ENCODE assay signal across 12 mouse cellular contexts in genomic region chr17:7262056-7262455, GRCm38 (mm10).
DNase-seq lines count a peak whose midpoint lies in the region; ATAC-seq lines count a peak whose summit lies in the region.
"Had no signal": no experiment of that assay in that cellular context is flagged by ENCODE, and none has a peak within 500 bp of the region (broad histone marks: within the 10 kb centered on the region; RNA-seq: fewer than 3 reads in every experiment).

No protein-coding gene starts in this region.

- no peak overlapping the region for H3K4me2 ChIP-seq in heart, embryonic 11.5 days
- H3K4me2 ChIP-seq in embryonic facial prominence, embryonic 13.5 days, result no peak overlapping the region
- H3K4me2 ChIP-seq: midbrain, embryonic 15.5 days had no signal

- no peak overlapping the region; the same call in 1 of the 2 replicates for H3K9ac ChIP-seq in heart, embryonic 11.5 days (ENCODE audit: low read depth, low read length)
- H3K9ac ChIP-seq in embryonic facial prominence, embryonic 13.5 days, result no peak overlapping the region
- H3K9ac ChIP-seq: midbrain, embryonic 15.5 days had no signal

- peak; percentile 48 for ATAC-seq in heart, embryonic 11.5 days (replicated peaks; ENCODE audit: insufficient number of reproducible peaks, low FRiP score, low TSS enrichment)
- ATAC-seq in embryonic facial prominence, embryonic 13.5 days (ENCODE audit: insufficient number of reproducible peaks, insufficient read depth, low FRiP score, low TSS enrichment, low read depth), result no peak
- ATAC-seq: midbrain, embryonic 15.5 days had no signal

- peak overlapping the region; percentile 38; the same call in 1 of the 2 replicates for H3K27ac ChIP-seq in heart, embryonic 11.5 days (ENCODE audit: low read depth, low read length)
- 0 out of 2 replicates have a peak overlapping the region, but pooled peaks have one; percentile 28 for H3K27ac ChIP-seq in embryonic facial prominence, embryonic 13.5 days
- H3K27ac ChIP-seq: midbrain, embryonic 15.5 days had no signal

- H3K27me3 ChIP-seq in heart, embryonic 11.5 days (ENCODE audit: control insufficient read depth, insufficient read depth, low read length), result no peaks in the 10 kb centered on the region
- H3K27me3 ChIP-seq in embryonic facial prominence, embryonic 13.5 days, result no peaks in the 10 kb centered on the region
- H3K27me3 ChIP-seq: midbrain, embryonic 15.5 days had no signal

- no peaks in the 10 kb centered on the region for H3K9me3 ChIP-seq in heart, embryonic 11.5 days (replicated peaks; ENCODE audit: control insufficient read depth, low read length)
- H3K9me3 ChIP-seq in embryonic facial prominence, embryonic 13.5 days, result no peaks in the 10 kb centered on the region
- H3K9me3 ChIP-seq: midbrain, embryonic 15.5 days had no signal

- H3K36me3 ChIP-seq in heart, embryonic 11.5 days (ENCODE audit: control insufficient read depth, insufficient read depth, low read length), result 0 out of 2 replicates have a peak, but pooled peaks cover 6% of the 10 kb centered on the region
- H3K36me3 ChIP-seq in embryonic facial prominence, embryonic 13.5 days, result 0 out of 2 replicates have a peak, but pooled peaks cover 5% of the 10 kb centered on the region
- H3K36me3 ChIP-seq: midbrain, embryonic 15.5 days had no signal

- peaks cover 61% of the 10 kb centered on the region for H3K4me1 ChIP-seq in heart, embryonic 11.5 days (ENCODE audit: control insufficient read depth, insufficient read depth, low read length)
- H3K4me1 ChIP-seq in embryonic facial prominence, embryonic 13.5 days, result peaks cover 16% of the 10 kb centered on the region

- DNase-seq in heart, postnatal 4 days, result no peak
- DNase-seq in kidney, postnatal 14 days, result peak; percentile 36
- no peak for DNase-seq in kidney, adult 18-20 months
- DNase-seq in mesoderm, embryonic 11.5 days (ENCODE audit: low read depth, low spot score), result peak; percentile 80
- DNase-seq in right cerebral cortex, adult 2 months (ENCODE audit: low spot score in 2 of 2), result no peak
- DNase-seq in spleen, adult 18-20 months, result no peak
- DNase-seq: adrenal gland, postnatal 25 days; cerebellum, adult 9-10 months; layer of hippocampus, postnatal 36 days had no signal

- 12% methylated on average over 10 of the region's 10 CpGs for WGBS in heart, embryonic 11.5 days (ENCODE audit: insufficient replicate concordance)
- WGBS in embryonic facial prominence, embryonic 13.5 days, result 15% methylated on average over 10 of the region's 10 CpGs

- no peak overlapping the region for H3K4me3 ChIP-seq in heart, embryonic 11.5 days (ENCODE audit: low read depth, low read length)
- no peak overlapping the region for H3K4me3 ChIP-seq in embryonic facial prominence, embryonic 13.5 days
- H3K4me3 ChIP-seq: midbrain, embryonic 15.5 days had no signal

Comparison
In these comparisons a context has a peak if more than half of its experiments do, and no peak if none do; other contexts are left out.
1. DNase-seq: peak in kidney, postnatal 14 days (single experiment) and mesoderm, embryonic 11.5 days (single experiment); none in heart, postnatal 4 days (single experiment), kidney, adult 18-20 months (single experiment), right cerebral cortex, adult 2 months (0 of 2) and spleen, adult 18-20 months (0 of 2).